Mouse (Mus musculus): ENCODE data around the gene Gfy.

The Gfy gene

DNA sequence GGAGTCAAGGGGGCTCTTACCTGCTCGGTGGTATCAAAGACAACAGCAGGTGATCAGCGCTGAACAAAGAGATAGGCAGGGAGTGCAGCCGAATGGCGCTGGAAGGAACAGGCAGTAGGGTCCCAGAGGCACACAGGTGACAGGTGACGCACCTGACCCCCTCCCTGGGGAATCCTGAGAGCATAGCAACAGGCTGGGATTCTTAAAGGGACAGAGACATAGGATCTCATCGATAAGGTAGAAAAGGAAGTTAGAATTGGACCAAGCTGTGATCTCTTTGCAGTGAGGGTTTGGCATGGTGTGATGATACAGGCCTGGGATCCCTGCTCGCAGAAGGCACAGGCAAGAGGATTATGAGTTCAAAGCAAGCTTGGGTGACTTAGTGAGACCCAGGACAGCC is at the start of gene Gfy:
Gene Gfy, minus strand, starts transcription at position 101 of the 400 bp plus-strand sequence.
- DNase-seq: no peak

DNA sequence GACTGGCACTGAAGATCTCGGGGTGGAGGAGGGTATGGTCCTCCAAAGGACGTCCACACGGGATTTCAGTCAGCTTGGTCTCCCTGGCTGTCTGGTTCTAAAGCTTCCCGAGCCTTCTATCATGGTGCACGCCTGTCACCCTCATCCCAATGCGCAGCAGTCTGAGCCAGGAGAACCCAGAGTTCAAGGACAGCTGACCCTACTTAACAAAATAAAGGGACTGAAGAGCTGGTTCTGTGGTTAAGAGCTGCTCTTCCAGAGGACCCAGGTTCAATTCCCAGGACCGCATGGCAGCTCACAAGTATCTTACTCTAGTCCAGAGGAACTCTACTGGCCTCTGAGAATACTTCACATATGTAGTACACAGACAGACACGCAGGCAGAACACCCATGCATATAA is 49.7 kb upstream of the Gfy start:
- no peak for DNase-seq

DNA sequence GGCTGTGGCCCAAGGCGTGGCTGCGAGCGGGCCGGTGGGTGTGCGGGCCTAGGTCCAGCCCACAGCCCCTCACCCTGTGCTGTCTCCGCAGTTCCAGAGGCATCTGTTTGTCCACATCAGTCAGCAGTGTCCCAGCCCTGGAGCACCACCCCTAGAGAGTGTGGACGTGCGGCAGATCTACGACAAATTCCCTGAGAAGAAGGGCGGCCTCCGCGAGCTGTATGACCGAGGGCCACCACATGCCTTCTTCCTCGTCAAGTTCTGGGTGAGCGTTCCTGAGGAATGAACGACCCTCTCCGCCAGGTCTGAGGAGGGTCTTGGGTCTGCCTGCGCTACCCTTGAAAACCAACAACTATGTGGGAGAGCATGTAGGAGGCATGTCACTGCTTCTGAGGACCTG is 49.2 kb upstream of the Gfy start:
- DNase-seq: no peak

DNA sequence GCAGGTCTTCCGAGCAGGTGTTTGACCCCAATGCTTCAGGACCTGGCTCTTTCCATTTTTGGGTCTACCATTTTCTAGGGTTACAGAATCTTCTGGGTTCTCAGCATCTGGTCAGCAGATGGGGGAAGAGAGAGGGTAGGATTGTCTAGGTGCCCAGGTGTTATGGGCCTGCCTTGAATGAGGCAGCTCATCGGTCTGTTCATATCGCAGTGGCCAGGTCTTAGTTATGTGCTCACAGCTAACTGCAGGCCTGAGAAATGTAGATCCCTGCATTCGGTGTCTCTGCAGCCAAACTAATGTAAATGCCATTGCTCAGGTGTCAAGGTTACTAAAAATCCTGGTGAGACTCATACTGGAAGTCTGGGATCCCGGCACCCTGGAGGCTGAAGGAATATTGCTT is 47.1 kb upstream of the Gfy start:
- no peak for DNase-seq

DNA sequence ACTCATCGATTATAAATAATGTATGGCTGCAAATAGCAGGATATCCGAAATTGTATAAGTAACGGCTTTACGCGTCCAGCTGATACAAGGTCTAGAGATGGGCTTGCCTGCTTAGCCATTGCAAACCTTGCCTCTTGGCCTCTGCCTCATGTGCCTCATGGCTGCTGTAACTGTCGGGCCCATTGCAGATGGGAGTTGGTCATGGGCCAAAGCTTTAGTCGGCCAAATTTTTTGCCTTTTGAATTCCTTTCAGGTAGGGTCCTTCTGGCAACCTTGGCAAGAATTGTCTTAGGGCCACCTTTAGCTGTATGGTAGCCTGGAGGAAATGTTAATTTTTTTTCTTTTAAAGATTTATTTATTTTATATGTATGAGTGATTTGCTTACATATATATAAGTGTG is 45.5 kb upstream of the Gfy start:
- DNase-seq: no peak

DNA sequence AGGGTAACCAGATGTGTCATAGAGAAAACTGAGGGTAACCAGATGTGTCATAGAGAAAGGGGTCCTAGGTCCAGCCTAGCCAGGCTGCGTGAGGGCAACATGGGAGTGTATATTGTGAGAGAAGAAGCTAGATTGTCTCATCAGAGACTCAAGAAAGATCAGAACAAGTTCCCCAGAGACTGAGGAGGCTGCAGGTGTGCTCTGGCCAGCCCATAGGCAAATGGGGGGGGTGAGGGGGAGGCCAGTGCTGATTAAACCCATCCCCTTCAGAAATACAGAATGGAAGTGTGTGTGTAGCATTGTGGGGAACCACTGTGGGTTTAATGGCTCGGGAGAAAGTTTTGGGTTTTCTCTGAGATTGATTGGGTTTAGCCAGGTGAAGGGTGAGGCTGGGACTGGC is 42.3 kb upstream of the Gfy start:
- DNase-seq: no peak

DNA sequence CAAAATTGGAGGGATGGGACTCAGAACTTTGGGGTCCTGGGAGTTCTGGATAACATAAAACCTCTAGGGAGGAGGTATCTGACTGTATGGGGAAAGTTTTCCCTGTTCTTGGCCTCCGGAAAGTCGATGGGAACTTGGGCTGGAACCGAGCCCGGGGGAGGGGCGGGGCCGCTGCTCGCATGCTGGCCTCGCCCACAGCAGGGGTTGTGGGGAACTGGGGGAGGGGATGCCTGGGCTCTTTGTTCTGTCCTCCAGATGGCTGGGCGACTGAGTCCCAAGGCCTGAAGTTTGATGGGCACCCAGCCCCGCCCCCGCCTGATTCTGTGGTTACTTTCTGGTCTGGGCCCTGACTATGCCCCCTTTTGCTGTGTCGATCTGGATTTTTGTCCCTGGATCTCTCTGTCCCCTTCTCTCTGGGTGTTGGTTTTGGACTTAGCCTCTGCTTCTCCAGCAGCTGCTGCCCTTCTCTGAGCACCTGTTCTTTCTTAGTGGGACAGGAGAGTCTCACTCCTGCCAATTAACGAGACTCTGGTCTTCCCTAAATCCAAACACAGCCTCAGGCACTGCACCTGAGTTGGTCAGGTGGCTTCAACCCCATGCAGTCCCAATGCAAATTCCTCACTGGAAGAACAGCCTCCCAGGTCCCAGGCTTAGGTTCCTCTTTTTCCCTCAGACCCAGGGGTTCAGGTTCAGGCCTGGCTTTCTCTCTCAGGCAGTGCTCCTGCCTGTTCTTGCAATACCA is 37.2 kb upstream of the Gfy start:
- DNase-seq: no peak

DNA sequence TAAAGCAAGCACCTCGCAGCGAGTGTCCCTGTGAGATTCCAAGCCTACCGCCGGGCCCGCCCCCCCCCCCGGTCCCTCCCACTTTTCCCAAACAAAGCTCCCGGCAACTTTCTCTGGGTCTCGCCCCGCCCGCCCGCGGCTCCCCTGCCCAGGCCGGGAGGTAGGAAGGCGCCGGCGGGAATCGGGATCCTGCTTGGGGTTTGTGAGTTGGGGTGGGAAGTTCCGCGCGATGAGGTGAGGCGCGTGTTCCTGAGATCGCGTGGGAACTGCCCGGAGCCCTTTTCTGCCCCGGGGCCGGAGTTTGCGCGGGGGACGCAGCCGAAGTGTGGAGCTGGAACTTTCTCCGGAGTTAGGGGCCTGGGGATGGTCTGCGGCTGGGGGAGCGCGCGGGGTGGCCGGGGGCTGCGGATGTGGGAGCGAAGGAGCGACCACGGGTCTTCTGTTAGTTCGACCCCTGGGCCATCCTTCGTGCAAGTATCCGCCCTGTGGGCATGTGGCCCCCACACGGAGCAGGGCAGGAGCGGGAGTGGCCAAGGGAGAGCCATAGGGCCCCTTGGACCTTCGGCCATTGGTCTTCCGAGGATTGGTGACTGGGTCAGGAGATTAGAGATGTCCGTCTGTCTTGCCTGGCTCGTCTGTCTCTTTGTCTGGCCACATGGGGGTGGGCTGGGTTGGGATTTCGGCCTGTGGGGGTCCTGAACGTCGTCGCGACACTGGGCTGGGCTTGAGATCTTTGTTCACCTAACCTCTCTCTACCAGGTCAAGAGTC is 36.5 kb upstream of the Gfy start, which contains the start of gene Tead2:
Gene Tead2, plus strand, starts transcription at position 81 of the 769 bp plus-strand sequence.
- DNase-seq: no peak

DNA sequence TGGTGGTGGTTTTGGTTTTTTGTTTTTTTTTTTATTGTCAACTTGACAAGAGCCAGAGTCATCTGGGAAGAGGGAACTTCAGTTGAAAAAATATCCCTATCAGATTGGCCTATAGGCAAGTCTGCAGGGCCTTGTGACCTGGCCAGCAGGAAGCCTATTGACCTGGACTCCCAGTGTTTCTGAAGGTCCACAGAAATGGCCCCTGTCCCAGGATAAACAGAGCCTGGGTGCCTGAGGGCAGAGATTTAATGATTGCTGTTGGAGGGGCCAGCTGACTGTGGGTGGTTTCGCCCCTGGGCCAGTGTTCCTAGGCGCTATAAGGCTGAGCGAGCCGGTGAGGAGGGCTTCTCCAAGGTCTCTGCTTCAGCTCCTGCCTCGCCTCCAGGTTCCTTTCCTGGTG is 34.3 kb upstream of the Gfy start:
- DNase-seq: no peak

DNA sequence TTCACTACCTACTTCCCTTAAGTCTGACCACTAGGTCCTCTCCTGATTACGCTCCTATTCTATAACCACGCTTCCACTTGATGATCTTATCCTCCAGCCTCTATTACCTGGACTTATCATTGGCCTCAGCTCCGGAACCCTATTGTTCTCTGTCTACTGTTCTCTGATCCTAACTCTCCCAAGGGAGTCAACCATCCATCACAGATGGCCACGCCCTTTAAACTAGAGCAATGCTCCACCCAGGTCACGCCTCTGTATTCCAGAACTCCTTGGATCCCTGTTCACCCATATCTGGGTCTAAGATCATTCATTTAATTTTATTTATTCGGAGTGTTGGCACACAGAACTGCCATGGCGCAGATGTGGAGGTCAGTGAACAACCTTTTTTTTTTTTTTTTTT is 33.0 kb upstream of the Gfy start:
- DNase-seq: no peak

DNA sequence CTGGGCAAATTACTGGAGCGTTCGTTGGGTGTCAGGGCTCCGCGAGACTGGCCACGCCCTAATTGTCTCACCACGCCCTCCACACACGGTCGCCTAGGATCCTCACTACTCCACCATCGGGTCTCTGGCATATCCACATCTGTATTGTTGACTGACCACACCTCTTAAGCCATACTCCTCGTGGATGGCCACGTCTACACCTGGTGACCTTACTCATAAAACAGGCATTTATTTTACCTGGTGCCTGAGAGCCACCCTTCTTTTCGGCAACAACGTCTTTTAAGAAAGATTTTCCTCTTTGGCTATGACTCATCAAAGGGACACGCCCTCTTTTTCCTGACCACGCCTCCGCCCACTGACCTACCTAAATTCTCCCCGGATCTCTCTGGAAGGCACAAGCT is 32.5 kb upstream of the Gfy start, which contains the start of gene Dkkl1:
Gene Dkkl1, minus strand, starts transcription at position 297 of the 401 bp plus-strand sequence.
- DNase-seq: no peak

DNA sequence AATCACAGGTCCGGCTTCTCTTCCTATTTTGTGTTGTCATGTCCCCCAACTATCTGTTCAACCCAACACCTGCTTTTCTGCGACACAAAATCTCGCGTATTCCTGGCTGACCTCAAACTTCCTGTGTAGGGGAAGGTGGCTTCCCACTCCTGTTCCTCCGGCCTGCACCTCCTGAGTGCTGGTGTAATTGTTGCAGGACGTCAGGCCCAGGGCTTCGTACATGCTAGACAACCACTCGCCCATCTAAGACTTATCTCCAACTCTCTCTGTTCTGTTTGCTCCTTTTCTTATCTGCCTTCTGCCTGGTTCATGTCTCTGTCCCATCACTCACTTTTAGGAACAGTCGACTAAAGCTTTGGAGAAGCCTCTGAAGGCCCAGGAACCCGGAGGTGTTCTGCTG is 31.7 kb upstream of the Gfy start:
- DNase-seq: no peak

DNA sequence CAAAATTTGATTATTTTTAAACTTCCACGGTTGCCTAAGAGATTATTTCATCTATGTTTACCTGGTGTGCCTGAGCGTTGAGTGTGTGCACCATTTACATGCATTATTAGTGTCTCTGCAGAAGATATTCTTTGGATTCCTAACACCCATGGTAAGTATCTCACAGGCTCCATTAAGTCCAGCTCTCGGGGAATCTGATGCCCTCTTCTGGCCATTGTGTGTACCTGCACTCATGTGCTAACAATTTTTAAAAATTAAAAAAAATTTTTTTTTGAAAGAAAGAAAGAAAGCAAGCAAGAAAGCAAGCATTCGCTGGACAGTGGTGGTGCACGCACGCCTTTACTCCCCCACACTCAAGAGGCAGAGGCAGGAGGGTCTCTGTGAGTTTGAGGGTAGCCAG is 28.9 kb upstream of the Gfy start:
- no peak for DNase-seq

DNA sequence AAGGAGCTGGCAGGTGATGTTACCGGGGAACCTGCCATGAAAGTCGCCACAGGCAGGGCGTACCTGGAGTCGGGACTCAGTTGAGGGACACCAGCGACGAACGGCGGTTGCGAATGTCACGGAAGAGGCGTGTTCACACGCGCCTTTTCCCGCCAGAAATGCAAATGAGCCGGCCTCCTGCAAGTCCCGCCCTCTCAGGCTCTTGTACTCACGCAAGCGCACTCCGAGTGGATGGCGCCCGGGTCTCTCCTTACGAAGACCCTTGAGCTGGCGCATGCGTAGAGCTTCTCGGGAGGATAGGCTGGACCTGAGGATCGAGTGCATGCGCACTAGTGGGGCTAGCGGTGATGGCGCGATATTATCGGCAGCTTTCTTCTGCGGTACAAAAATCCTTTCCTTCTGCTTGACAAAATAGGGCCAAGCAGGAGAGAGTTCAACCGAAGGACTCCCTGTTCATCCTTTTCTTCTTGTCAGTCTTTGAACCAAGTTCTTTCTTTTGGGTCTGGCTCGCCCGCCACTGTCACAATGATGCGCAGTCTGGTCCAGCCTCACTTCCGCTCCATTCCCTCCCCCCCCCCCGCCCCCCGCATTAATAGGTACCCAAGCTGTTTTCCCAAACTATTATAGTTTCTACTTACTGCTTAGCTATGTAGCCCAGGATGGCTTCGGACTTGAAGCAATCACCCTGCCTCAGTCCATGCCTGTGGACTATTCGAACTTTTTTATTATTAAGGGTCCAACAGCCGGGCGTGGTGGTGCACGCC is 25.2 kb upstream of the Gfy start, which contains the start of gene Ccdc155:
Gene Ccdc155, minus strand, starts transcription at position 513 of the 764 bp plus-strand sequence.
- peak; percentile 95 for DNase-seq

DNA sequence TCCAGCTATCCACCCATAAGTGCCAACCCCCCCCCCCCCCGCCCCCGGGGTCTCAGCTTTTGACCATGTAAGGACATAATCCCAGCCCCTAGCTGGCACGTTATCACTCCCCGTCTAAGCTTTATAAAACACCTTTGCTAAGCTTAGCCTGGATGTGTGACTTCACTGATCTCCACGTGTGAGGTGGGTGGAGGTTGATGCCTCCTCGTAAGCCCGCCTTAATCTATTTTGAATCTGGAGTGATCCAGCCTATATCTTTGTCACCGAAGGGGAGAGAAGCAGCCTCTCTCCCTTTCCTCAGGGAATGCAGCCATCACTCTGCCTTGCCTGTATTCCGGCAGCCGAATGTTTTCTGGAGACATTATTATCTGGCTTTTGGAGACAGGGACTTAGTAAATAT is 23.3 kb upstream of the Gfy start:
- DNase-seq: no peak

DNA sequence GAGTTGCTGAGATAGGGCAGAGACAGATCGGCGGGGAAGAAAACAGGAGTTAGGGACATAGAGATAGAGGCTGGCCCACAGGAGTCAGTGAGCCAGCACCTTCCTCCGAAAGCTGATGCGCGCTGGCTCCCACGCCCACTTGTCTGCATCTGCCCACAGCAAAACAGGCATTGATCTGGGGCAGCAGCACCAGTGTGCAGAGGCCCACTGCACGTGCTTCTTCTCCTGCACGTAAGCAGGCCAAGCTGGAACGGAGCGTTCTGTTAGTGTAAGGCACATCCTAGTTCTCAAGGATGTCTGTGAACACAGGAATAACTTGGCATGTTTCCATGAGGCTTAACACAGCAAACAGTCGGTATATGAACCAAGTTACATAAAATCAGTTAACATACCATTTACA is 19.6 kb upstream of the Gfy start:
- no peak for DNase-seq

DNA sequence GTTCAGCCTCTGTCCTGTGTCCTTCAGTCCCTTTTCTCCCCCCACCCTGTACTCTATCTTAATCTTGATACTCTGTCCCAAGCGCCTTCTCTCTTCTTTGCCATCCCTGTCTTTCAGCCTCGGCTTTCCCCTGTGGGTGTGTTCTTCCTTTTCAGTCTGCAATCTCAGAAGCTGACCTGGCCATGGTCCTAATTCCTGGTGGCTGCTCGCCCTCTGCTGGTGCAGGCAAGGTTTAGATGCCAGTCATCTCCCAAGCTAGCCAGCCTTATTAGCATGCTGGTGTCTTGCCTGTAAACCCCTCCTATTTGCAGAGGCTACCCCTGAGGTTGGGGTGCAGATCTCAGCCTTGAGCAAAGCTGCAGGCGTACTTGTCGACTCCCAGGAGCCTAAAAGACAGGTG is 19.1 kb upstream of the Gfy start:
- peak; percentile 63 for DNase-seq

DNA sequence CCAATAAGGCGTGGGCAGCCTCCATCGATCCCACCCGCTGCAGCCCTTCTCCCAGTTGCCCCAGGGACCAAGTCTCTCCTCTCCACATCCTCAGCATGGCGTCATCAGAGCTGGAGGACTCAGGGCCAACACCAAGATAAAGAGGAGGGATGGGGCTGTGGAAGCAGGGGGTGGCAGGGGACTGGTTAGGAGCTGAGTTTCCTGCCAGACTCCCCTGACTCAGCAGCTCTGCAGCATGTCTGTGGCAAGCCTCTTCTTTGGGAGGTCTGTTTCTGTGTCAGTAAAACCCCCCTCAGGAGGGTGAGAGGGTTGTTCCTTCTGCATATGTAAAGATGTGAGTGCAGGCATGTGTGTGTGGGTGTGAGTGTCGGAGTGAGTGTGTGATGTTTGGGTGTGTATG is 17.6 kb upstream of the Gfy start:
- no peak for DNase-seq

DNA sequence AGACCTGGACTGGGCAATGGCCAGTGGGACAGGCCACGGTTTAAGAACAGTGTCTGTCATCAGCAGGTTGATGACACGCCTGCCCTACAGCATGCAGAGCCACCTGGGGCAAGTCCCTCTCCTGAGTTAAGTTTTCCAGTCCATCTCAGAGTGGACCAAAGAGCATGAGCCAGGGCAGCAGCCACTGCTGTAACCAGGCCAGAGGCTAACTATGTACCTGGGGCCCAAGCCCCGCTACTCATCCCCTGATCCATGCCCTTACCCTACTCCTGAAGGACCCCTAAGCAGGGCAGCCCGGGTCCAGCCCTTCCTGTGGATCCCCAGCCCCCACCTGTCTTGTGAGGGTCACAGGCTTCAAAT is 16.8 kb upstream of the Gfy start:
- no peak for DNase-seq

DNA sequence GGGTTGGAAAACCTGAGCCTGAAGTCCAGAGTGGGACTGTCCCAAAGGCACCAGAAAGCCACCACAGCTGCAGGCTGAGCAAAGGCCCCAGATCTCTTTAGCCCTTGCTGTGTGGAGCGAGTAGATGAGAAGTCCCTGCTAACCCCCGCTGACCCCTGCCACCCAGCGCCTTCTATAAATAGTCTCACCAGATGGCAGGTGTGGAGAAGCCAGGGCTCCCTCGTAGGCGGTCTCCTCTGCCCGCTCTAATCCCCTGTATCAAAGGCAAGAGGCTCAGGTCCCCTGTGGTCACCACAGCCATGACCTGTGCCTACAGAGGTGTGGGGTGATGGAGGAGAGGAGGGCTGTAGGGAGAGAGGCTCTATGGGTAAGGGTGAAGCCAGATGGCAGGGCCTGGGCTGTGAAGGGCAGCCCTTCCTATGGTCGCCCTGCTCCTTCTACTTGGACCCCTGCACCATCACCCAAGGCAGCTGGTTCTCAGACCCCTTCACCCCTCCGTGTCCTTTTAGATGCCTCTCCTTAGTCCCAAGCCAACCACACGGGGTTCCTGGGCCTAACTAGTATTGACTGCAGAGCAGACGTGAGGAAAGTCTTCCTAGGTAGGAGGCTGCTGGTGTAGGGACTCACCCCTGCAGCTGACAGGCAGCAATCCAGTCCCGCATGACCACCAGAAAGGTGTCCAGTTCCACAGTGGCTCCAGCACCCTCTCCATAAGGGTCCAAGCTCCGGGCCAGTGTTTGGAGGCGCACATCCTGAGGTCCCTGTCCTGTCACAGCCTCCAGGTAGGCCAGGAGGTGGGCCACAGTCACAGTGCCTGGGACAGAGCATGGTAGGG is 16.2 kb upstream of the Gfy start:
- DNase-seq: no peak

DNA sequence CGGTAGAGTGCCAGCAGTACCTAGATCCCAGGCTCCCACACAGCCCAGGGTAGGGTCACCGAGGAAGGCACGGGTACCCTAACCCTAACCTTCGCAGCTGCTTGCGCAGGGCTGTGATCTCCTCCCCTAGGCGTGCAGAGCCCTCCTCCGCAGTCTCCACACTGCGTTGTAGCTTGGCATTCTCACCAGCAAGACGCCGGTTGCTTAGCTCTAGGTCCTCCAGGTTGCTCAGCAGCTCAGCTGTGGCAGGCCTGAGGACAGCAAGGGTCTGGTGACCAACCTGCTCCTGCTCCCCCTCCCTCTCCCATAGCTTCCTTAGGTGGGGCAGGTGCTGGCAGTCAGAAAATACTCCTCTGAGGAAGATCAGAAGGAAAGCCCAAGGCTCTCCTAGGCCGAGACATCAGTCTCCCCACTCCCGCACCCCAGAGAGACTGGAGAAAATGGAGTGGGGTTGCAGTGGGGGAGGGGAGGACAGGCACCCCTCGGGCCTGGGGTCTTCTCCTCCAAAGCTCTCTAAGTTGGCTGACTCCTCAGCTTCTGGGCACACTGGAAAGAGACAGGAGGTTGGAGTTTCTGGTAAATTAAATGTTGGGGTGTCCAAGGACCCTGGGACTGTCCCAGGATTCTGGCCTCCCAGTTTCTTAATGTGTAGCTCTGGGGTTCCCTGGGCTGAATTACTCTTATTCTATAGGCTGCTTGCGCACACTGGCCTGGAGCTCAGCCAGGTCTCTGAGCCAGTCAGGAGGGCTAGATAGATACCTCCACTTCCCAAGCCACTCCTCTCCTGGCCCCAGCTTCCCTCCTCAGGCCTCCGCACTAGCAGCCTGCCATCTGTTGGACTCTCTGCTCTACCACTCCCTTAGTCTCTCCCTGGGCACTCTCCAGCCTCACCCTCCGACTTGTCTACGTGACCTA is 14.8 kb upstream of the Gfy start:
- DNase-seq: no peak

DNA sequence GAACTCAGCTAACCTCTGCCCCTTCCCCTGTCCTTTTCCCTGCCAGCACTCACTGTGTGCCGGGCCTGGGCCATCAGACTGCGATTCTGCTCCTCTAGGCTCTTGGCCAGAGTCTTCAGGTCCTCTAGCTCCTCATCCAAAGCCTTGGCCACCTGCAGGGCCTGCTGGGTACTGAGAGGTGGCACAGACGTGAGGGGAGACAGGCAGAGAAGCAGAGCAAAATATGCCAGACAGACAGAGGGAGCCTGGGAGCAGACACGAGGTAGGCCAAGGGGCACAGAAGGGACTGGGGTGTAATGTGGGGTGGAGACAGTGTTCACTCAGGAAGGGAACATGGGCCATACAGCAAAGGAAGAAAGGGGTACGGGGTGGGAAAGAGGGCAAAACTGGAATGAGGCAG is 14.0 kb upstream of the Gfy start:
- DNase-seq: no peak
